Comparison of ENCODE assay signal across 14 mouse cellular contexts in genomic region chr19:53437991-53438390, GRCm38 (mm10). TPM values are rescaled to one million over a fixed set of nuclear protein-coding genes. Genes with fewer than 3 reads are reported as not detected.
DNase-seq lines count a peak whose midpoint lies in the region; ATAC-seq and TF ChIP-seq lines count a peak whose summit lies in the region.
"Had no signal": no experiment of that assay in that cellular context is flagged by ENCODE, and none has a peak within 500 bp of the region (broad histone marks: within the 10 kb centered on the region; RNA-seq: fewer than 3 reads in every experiment).

No protein-coding gene starts in this region.

- H3K4me2 ChIP-seq in intestine, embryonic 14.5 days (ENCODE audit: low read length) = no peak overlapping the region
- no peak overlapping the region for H3K4me2 ChIP-seq in intestine, postnatal 0 days (replicated peaks; ENCODE audit: low read depth)
- no peak overlapping the region for H3K4me2 ChIP-seq in intestine, embryonic 16.5 days (ENCODE audit: low read depth, low read length)
- H3K4me2 ChIP-seq: hindbrain, embryonic 15.5 days; limb, embryonic 13.5 days had no signal

- no peak for TF ChIP-seq CTCF in intestine, postnatal 0 days (IDR thresholded peaks at IDR 0.05; ENCODE audit: low read depth)

- no peak for DNase-seq in intestine, embryonic 14.5 days (ENCODE audit: low spot score)
- DNase-seq in thymus, postnatal 36 days = peak; percentile 39 to 40
- no peak for DNase-seq in thymus, postnatal 25 days
- no peak for DNase-seq in urinary bladder, postnatal 36 days (ENCODE audit: low spot score in 2 of 2)
- no peak for DNase-seq in cerebellum, postnatal 14 days
- DNase-seq: embryo, embryonic 11 days; retina, postnatal 1 day had no signal

- no peaks in the 10 kb centered on the region for H3K9me3 ChIP-seq in intestine, embryonic 14.5 days (ENCODE audit: control insufficient read depth, low read length)
- no peaks in the 10 kb centered on the region for H3K9me3 ChIP-seq in intestine, postnatal 0 days (ENCODE audit: control insufficient read depth)
- no peaks in the 10 kb centered on the region for H3K9me3 ChIP-seq in intestine, embryonic 16.5 days (ENCODE audit: control insufficient read depth, low read length)
- H3K9me3 ChIP-seq: hindbrain, embryonic 15.5 days; limb, embryonic 13.5 days had no signal

- 80% methylated on average over 8 of the region's 8 CpGs for WGBS in intestine, embryonic 14.5 days
- WGBS in intestine, postnatal 0 days = 78% methylated on average over 8 of the region's 8 CpGs
- WGBS in intestine, embryonic 16.5 days = 77% methylated on average over 8 of the region's 8 CpGs

- H3K27ac ChIP-seq in intestine, embryonic 14.5 days (ENCODE audit: low read depth) = peak overlapping the region; percentile 29; the same call in 1 of the 2 replicates
- H3K27ac ChIP-seq in intestine, postnatal 0 days (ENCODE audit: low read depth, low read length) = no peak overlapping the region
- H3K27ac ChIP-seq in intestine, embryonic 16.5 days (ENCODE audit: low read length) = peak overlapping the region; percentile 50
- H3K27ac ChIP-seq: hindbrain, embryonic 15.5 days; left cerebral cortex, adult 2 months; limb, embryonic 13.5 days had no signal

- no peaks in the 10 kb centered on the region for H3K27me3 ChIP-seq in intestine, embryonic 14.5 days (replicated peaks; ENCODE audit: control insufficient read depth, insufficient read depth, low read length)
- H3K27me3 ChIP-seq in intestine, postnatal 0 days (replicated peaks; ENCODE audit: control insufficient read depth, insufficient read depth, low read length) = no peaks in the 10 kb centered on the region
- no peaks in the 10 kb centered on the region for H3K27me3 ChIP-seq in intestine, embryonic 16.5 days (replicated peaks; ENCODE audit: control insufficient read depth, insufficient read depth, low read length)
- H3K27me3 ChIP-seq: hindbrain, embryonic 15.5 days; limb, embryonic 13.5 days; Patski had no signal

- H3K36me3 ChIP-seq in intestine, embryonic 14.5 days (ENCODE audit: control insufficient read depth, insufficient read depth, low read length) = no peaks in the 10 kb centered on the region
- H3K36me3 ChIP-seq in intestine, postnatal 0 days (ENCODE audit: control insufficient read depth, insufficient read depth) = no peaks in the 10 kb centered on the region; the same call in 1 of the 2 replicates
- H3K36me3 ChIP-seq in intestine, embryonic 16.5 days (ENCODE audit: control insufficient read depth, insufficient read depth, low read length) = no peaks in the 10 kb centered on the region
- H3K36me3 ChIP-seq: hindbrain, embryonic 15.5 days; limb, embryonic 13.5 days had no signal

- H3K9ac ChIP-seq in intestine, embryonic 14.5 days (ENCODE audit: low read length) = no peak overlapping the region
- no peak overlapping the region for H3K9ac ChIP-seq in intestine, postnatal 0 days (ENCODE audit: low read depth, low read length)
- H3K9ac ChIP-seq in intestine, embryonic 16.5 days (ENCODE audit: low read depth, low read length) = no peak overlapping the region
- H3K9ac ChIP-seq: hindbrain, embryonic 15.5 days; limb, embryonic 13.5 days had no signal

- H3K4me1 ChIP-seq in intestine, embryonic 14.5 days (replicated peaks; ENCODE audit: control insufficient read depth, insufficient read depth, low read length) = peaks cover 19% of the 10 kb centered on the region
- peaks cover 11% of the 10 kb centered on the region; the same call in 1 of the 2 replicates for H3K4me1 ChIP-seq in intestine, postnatal 0 days (replicated peaks; ENCODE audit: control insufficient read depth, insufficient read depth, low read length)
- H3K4me1 ChIP-seq in intestine, embryonic 16.5 days (ENCODE audit: control insufficient read depth, insufficient read depth, low read length) = peaks cover 14% of the 10 kb centered on the region

- H3K4me3 ChIP-seq in intestine, embryonic 14.5 days (ENCODE audit: low read depth, low read length) = no peak overlapping the region
- H3K4me3 ChIP-seq in intestine, postnatal 0 days (ENCODE audit: low read depth, low read length) = no peak overlapping the region
- H3K4me3 ChIP-seq in intestine, embryonic 16.5 days (ENCODE audit: low read length) = no peak overlapping the region
- H3K4me3 ChIP-seq: erythroblast, embryonic 14.5 days; hindbrain, embryonic 15.5 days; left cerebral cortex, adult 2 months; limb, embryonic 13.5 days had no signal

- ATAC-seq in intestine, embryonic 14.5 days (replicated peaks; ENCODE audit: low FRiP score, low TSS enrichment, low read depth) = no peak
- ATAC-seq in intestine, postnatal 0 days = no peak
- no peak; the same call in 1 of the 2 replicates for ATAC-seq in intestine, embryonic 16.5 days
- ATAC-seq: Patski had no signal

RNA-seq across cellular contexts. Expression of gene Smndc1, which starts 47.6 kb away (rescaled TPM):
- polyA plus RNA-seq in intestine, embryonic 14.5 days (2014; fragmentation: Nextera tagmentation; extraction: Ambion mirVana) = 43.8 and 43.9 TPM in 2 replicates
- 36.2 and 36.3 TPM in 2 replicates for polyA plus RNA-seq in intestine, postnatal 0 days (2015; fragmentation: Nextera tagmentation; extraction: Ambion mirVana)
- 36.3 and 40.5 TPM in 2 replicates for polyA plus RNA-seq in intestine, embryonic 16.5 days (2015; fragmentation: Nextera tagmentation; extraction: Ambion mirVana)

Comparison
In these comparisons a context has a peak if more than half of its experiments do, and no peak if none do; other contexts are left out.
1. DNase-seq: peak in thymus, postnatal 36 days (2 of 2); none in intestine, embryonic 14.5 days (single experiment), thymus, postnatal 25 days (single experiment), urinary bladder, postnatal 36 days (0 of 2) and cerebellum, postnatal 14 days (0 of 2).